Mouse (Mus musculus) NIH3T3 (cell line): ENCODE data around the gene Ssna1.
"Not testable (repeated sequence)": the region's sequence is repeated elsewhere in the genome, so short reads cannot be mapped to it uniquely, and the experiment has no call there.

ENCODE experiments used
- DNase-seq: peaks from one replicate; pipeline ENCODE4 v3.0.0-alpha.2; 2012; ENCODE audit warnings: low read depth

Ssna1 gene

DNA sequence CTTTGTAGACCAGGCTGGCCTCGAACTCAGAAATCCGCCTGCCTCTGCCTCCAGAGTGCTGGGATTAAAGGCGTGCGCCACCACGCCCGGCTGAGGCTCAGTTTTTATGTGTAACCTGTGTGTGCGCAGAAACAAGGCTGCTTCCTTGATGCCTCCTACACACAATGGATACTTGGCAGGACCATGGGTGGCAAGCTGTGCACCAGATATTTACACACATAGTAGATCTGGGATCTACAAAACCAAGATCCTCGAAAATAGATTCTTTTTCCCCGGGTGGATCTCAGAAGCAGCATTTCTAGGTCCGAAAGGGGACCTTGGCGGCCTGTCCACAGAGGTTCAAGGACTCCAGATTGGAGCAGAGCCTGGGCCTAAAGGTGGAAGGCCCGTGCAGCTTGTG is 10.4 kb downstream of the Ssna1 start:
- DNase-seq = no peak

DNA sequence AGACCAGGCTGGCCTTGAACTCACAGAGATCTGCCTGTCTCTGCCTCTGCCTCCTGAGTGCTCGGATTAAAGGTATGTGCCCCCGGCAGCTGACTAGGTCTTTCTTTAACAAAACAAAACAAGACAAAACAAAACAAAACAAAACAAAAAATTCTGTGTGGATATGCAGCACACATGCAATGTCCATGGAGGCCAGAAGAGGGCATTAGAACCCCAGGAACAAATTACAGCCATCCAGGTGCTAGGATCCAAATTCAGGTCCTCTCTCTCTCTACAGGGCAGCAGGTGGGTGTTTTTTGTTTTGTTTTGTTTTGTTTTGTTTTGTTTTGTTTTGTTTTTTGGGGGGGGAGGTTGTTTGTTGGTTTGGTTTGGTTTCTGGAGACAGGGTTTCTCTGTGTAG is 13.4 kb downstream of the Ssna1 start:
- DNase-seq = peak; percentile 47

DNA sequence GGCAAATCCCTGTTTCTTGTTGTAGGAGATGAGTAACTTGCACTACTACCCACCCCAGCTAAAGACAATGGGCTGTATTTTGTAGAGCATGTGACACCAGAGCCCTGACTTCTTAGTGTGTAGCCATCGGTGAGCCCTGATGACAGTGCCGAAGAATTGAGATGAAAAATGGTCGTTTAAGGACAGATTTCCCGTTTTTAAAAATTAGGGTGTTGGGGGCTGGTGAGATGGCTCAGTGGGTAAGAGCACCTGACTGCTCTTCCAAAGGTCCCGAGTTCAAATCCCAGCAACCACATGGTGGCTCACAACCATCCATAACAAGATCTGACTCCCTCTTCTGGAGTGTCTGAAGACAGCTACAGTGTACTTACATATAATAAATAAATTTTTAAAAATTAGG is 15.0 kb downstream of the Ssna1 start:
- DNase-seq = not testable (repeated sequence)

DNA sequence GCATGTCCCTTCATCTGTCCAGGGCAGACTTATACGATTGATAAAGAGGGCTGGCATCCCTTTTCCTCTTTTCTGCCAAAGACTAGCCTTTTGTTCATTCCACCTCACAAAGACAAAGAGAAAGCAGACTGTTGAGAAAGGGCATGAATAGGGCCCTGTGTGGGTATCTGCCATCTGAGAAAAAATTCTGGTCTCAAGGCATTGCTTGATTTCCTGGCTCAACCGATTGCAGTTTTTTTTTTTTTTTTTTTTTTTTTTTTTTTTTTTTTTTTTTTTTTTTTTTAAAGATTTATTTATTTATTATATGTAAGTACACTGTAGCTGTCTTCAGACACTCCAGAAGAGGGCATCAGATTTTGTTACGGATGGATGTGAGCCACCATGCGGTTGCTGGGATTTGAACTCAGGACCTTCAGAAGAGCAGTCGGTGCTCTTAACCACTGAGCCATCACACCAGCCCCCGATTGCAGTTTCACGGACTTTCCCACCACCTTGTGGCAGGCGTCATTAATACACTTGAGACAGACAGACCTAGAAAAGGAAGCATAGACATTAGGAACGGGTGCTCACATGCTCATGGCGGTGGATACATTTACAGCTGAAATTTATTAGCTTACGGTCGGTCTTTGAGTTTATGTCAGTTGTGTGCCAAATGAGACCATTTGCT is 15.7 kb downstream of the Ssna1 start:
- peak; percentile 80 for DNase-seq

DNA sequence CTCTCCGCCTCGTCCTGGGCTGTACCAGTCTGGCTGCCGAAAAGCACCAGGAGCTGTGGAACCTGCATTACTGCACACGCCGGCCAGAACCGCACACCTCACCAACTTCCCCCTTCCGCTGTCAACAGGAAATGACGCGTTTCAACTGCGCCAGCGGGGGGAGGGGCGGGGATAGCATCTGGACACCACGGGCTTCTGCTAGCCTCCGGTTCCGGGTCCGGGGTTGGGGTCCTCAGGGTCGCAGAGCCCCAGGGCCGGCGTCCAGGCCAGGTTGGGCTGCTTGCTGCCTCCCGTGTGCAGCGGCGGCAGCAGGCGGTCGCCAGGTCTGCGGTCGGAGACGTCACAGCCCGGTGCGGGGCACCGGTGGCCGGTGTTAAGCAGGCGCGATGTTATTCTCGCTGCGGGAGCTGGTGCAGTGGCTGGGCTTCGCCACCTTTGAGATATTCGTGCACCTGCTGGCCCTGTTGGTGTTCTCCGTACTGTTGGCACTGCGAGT is 16.9 kb downstream of the Ssna1 start, which contains the start of gene Tmem203:
Gene Tmem203 (plus strand): TSS at position 156 of the 496 bp plus-strand sequence.
- DNase-seq = peak; percentile 94

DNA sequence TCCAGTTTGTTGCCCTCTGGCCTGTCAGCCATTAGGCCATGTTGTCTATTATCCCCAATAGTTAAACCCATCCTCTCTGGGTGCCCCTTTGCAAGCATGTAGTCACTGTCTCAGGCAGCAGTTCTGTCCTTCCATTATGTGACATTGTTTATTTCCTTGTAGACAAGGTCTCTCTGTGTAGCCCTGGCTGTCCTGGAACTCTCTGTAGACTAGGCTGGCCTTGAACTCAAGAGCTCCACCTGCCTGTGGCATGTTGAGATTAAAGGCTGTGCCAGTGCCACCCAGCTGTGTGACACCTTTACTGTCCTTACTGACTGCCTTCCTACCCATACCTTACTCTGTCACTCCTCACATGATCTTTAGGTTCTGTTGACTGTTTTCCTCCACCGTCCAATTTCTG is 19.9 kb downstream of the Ssna1 start:
- no peak for DNase-seq

DNA sequence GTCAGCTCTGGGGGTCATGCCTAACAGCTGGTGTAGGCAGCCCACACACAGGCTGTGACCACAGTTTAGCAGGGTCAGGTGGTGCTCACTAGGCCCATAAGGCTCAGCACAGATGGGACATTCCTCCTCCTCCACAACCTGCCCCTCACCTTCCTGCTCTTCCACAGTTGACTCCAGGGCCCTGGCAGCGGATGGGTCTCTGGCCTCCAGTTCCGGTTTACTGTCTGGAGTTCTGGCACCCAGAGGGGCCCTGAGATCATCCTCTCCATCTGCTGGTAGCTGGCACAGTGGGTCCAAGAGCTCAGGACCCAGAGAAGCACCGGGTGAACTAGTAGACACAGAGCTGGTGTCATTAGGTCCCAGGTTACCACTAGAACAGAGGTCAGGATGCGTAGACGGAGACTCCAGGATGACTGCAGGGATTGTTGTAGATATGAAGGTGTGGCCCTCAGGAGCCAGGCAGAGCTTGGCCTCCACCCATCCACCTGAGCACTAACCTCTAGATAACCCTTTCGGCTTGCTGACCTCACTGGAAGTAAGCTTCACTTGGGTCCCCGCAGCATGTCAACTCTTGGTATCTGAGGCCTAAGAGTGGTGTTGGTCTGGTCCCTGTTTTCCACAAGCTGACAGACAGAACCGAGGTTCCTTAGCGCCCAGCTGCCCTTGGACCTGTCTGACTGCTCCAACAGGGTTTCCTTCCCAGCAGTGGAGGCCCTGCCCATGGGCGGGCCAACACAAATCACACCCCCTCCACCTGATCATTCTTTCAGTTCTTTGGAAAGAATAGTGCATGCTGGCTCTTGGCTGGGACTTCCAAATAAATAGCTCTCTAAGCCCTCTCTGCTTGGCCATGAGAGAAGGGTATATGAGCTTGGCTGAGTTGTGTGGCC is 25.8 kb downstream of the Ssna1 start, which contains the start of gene AL732309.1:
Gene AL732309.1 (minus strand): TSS at position 681 of the 890 bp plus-strand sequence.
- DNase-seq = no peak

DNA sequence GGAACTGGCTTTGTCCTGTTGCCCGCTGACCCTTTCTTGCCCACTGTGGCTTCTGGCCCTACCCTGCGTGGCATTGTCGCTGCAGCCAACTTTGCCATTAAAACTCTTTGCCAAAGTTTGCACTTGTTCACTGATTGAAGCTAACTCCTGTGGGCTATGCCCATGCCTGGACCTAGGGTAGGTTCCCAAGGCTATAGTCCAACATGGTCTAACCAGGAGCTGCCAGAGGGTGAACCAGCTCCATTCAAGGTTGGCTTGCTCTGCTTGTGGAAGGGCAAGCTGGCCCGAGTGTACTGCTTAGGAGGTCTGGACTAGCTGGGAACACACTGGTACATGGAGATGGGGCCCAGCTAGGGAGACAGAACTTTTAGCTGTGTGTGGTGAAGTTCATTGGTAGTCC is 28.1 kb downstream of the Ssna1 start:
- no peak for DNase-seq

DNA sequence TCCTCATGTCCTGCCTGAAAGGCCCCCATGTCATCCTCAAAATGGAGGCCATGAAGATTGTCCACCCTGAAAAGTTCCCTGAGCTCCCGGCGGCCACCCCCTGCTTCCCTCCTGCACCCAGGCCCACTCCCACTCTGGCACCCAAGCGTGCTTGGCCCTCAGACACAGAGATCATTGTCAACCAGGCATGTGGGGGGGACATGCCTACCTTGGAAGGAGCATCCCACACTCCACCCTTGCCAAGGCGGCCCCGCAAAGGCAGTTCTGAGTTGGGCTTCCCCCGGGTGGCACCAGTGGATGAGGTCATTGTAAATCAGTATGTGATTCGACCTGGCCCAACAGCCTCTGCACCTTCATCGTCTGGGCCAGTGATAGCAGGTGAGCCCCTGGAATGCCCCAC is 28.9 kb downstream of the Ssna1 start:
- DNase-seq = no peak

DNA sequence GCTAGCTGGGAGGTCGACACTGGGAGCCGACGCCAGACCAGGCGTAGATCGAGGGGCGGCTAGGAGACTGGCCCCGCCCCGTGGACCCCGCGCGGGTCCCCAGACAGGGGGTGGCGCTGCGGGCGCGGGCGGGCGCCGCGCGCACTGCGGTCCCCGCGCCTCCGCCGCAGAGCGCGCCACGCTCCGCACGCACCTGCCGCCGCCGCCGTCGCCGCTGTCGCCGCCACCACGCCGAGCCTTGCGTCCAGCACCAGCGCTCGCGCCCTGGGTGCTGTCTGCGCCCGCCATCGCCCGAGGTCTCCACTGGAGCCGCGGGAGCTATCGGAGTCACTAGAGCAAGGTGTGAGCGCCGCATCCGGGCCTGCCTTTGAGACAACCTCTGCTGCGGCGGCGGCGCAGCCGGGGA is 30.1 kb downstream of the Ssna1 start, which contains the start of the genes Rnf208 and Cysrt1:
Gene Rnf208 (plus strand): TSS at position 155 of the 406 bp plus-strand sequence.
Gene Cysrt1 (minus strand): TSS at position 352 of the 406 bp plus-strand sequence.
- DNase-seq = no peak

DNA sequence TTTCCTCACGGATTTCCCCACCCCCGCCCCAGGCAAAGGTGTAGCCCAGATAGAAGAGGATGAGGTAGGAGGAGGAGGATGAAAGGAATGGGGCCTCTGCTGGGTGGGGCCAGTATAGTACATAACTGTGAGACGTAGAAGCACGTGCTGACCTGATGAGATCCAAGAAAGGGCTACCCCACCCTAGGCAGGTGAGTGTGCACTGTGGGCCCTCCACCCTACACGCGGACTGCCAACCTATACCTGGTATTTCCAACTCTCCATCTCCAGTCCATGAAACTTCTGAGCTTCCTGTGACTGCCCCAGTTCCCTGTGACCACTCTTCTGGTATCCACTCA is 30.8 kb downstream of the Ssna1 start:
- DNase-seq = no peak

DNA sequence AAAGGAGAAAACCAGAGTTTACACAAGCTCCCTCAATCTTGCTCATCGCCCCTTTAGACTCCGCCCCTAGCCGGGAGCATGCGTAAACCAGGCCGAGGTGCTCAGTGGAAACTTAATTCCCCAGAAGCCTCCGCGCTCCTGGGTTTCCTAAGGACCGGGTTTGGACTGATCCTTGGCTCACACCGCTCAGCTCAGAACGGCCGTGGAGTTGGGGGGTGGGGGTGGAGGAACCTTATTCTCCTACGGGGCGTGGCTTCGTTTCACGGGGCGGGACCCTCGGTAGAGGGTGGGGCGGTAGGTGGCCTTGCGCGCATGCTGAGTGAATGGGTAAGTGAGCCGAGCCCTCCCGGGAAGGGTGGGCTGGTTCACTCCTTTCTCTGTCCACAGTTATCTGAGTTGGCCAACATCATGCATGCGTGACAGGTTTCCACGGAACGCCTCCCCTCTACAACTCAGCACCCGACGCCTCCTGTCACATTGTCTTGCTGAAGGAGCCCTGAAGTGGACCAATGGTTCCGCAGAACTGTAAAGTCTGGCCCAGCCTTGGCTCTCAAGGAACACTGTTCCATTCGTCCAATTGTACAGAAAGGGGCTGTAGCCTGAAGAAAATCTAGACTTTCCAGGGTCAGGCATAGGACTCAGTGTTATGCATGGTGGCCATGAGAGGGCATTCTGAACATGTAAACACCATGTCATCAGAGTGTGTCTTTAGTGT is 31.4 kb downstream of the Ssna1 start:
- no peak for DNase-seq

DNA sequence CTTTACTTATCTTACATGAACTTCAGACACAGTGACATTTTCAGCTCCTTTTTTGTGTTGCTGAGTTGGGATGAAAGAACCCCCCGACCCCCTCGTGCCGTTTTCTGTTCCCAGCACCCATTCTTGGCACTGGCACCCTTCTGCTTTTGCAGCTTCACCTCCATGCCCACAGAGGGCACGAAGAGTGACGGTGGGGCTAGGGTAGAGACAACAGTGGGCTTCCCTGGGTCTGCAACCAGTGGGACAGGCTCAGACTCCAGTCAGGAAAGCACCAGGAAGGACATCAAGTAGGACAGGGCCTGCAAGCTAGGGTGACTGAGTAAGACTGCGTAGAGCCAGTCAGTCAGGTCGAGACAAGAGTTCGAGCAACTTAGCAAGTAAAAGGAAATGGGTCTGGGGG is 31.9 kb downstream of the Ssna1 start:
- DNase-seq = no peak

DNA sequence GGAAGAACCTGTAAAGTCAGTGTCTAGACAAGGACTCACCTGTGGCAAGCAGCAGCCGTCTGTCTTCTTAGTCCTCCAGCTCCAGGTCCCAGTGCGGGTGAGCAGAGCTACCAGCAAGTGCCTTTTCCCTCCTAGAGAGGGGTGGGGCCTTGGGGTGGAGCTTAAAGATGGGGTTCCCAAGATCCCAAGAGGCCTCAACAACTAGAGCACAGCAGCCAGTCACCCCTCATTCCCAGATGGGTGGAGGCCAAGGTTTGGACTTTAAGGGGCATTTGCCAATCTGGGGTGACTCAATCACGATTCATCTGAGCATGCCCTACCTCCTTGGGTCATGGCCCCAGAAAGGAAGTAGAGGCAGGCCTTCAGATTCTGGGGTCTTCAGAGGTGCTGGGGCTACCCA is 32.5 kb downstream of the Ssna1 start:
- no peak for DNase-seq

DNA sequence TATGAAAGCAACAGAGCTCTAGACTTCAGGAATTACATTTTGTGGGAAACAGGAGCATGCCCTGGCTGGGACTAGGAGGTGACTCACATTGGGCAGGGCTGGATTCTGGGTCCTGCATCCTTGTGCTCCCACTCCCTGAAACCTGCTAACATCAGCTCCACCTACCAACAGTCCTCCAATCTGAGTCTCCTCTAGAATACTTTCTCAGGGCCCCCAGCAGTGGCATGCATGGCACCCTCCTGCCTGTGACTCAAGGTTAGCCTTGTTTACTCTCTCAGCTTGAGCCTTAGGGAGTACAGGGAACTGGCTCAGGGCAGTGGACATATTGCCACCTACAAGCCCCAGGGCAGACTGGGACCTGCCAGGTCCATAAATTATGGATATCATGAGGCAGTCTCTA is 34.1 kb downstream of the Ssna1 start:
- no peak for DNase-seq

DNA sequence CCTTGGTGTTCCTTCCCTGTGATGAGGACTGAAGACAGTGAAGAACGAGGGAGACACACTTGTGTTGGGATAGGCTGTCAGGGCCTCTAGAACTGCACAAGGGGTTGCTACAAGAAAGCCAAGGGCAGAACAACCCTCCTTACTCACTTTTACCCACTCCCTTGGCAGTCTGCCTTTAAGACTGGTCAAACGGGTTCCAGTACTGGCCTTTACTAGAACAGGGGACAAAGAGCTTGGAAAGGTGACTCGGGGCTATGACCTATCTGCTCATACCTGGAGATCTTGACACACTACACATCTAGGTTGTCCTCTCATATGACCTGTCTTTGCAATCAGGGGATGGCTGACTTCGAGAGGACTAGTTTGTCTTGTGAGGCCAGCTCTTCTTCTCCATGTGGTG is 34.7 kb downstream of the Ssna1 start:
- DNase-seq = no peak

DNA sequence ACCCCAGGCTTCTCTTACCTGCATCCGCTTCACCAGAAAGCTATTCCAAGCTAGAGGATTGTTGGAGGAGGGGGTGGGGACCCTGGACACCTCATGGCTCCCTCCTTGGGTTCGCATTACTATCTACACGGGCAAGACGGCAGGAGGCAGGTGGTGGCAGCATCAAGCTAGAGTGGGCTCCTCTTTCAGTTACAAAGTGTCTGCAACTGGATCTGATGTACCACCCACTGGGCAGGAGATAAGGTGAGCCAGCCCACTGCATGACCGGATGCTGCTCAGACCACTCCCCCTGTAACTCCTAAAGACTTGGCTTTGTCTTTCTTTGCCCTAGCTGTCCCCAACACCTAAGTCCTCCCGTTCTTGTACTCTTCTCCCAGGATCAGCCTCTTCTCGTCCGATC is 35.6 kb downstream of the Ssna1 start, which contains the start of gene Rnf224:
Gene Rnf224 (minus strand): TSS at position 174 of the 400 bp plus-strand sequence.
- no peak for DNase-seq

DNA sequence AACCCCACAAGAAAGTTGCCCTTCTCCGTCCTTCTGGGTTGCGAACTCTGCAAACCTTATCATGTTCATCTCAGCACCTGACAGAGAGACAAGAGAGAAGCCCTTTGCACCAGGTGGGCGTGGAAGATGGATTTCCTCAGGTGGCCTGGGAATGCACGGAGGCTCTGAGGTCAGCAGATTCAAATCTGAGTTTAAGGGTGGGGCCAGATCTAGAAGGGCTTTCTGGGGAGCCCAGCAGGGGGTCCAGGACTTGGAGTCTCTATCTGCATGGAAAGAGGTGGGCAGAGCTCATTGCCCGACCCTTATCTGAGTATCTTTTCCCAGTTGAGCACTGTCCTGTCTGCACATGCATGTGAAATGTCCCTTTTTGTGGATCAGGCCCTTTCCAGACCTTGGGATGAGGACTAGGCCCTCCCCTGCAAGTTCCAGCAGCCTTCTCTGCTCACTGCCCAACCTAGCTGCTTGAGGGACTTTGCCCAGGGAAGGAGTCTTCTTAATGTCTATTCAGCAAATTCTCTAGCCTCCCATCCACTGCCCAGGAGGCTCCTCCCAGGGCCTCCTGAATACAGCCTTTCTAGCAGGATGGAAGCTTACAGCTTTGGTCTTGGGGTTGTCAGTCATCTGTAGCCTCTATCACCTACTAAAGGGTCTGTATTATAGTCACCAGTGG is 37.6 kb downstream of the Ssna1 start:
- DNase-seq = no peak

DNA sequence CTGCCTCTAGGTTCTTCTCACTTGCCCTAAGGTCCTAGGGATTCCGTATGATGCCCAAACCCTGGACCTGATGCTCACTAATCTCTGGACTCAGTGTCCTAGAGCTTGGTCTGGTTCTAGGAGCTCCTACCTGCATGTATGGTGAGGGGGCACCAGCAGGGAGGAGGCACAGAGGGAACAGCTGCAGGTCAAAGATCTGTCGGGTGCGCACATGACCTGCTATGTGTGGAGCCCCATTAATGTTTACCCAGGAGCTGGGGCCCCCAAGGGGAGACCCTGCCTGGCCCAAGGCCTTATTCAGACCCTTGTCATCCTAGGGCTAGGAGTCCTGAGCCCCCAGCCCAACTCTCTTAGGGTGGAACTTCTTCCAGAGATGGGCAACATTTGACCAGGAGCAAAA is 38.2 kb downstream of the Ssna1 start, which contains the start of gene Slc34a3:
Gene Slc34a3 (minus strand): TSS at position 315 of the 400 bp plus-strand sequence.
- DNase-seq = no peak

DNA sequence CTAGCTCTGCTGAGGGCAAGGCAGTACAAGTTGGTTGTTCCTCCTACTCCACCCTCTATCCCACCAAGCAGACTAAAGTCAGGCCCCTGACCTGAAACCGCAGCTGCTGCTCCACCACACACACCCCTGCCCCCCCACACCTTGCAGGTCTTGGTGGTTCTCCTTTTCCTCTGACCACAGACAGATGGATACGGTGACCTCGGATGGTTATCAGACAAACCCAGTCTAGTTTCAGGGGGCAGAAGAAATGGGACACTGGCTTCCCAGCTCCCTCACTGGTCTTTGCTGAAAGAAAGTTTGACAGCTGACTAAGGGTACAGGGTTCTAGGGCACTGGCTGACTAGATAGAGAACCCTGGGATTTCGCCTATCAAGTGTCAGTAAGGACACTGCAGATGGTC is 38.8 kb downstream of the Ssna1 start:
- no peak for DNase-seq

DNA sequence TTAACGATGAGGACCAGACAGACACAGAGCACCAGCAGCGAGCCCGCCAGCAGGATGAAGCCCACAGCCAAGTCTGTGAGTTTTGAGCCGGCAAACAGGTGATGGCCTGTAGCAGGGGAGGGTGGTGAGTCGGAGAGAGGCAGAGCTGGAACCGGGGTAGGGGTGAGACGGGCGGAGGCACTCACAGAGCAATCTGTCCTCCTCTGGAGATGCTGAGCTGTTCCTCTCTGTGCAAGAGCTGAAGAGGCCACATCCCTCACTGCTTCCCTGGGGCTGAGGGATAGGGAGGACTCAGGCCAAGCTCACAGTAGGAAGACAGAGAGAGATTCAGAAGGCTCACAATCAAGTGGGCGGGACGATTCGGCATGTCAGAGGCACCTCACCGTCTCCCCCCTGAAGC is 41.2 kb downstream of the Ssna1 start:
- no peak for DNase-seq

DNA sequence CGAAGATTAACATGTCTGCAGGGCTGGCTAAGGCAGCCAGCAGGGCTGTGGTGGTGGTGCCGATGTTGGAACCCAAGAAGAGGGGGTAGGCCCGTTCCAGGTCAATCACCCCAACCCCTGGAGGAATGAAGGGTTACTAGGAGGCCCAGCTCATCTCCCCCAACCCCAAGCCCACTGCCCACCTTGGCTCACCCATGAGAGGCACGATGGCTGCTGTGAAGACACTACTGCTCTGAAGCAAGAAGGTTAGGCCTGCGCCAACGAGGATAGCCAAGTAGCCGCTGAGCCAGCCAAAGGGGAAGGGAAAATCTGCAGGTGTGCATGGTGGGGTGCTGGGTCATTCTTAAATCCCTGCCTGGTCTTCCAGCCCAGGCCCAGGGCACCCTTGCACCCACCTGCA is 41.7 kb downstream of the Ssna1 start:
- DNase-seq = no peak
